In genomic region chrX:42087731-42088130, GRCm38 (mm10) we compare ENCODE assay signal across 13 mouse cellular contexts.
"Had no signal": no experiment of that assay in that cellular context is flagged by ENCODE, and none has a peak within 500 bp of the region (broad histone marks: within the 10 kb centered on the region; RNA-seq: fewer than 3 reads in every experiment).

No protein-coding gene starts in this region.

- H3K4me2 ChIP-seq: liver, embryonic 12.5 days; lung, embryonic 14.5 days; midbrain, embryonic 11.5 days; midbrain, embryonic 15.5 days; neural tube, embryonic 13.5 days had no signal

- H3K4me3 ChIP-seq: left cerebral cortex, adult 2 months; liver, embryonic 12.5 days; midbrain, embryonic 15.5 days; neural tube, embryonic 13.5 days had no signal

- H3K27me3 ChIP-seq: liver, embryonic 12.5 days; midbrain, embryonic 15.5 days; neural tube, embryonic 13.5 days had no signal

- H3K36me3 ChIP-seq: midbrain, embryonic 15.5 days; neural tube, embryonic 13.5 days had no signal

- H3K4me1 ChIP-seq: liver, embryonic 12.5 days; midbrain, embryonic 15.5 days; neural tube, embryonic 13.5 days had no signal

- H3K9me3 ChIP-seq: liver, embryonic 12.5 days; midbrain, embryonic 15.5 days; neural tube, embryonic 13.5 days had no signal

- DNase-seq: lung, embryonic 14.5 days; lung, postnatal 10 days; lung, postnatal 4 days; retina, postnatal 1 day; right cerebral cortex, postnatal 4 days; spleen, adult 18-20 months; thymus, adult 18-20 months; thymus, postnatal 14 days had no signal

- ATAC-seq: liver, embryonic 12.5 days; midbrain, embryonic 15.5 days had no signal

- H3K27ac ChIP-seq: left cerebral cortex, adult 2 months; liver, embryonic 12.5 days; midbrain, embryonic 15.5 days; neural tube, embryonic 13.5 days had no signal

- H3K9ac ChIP-seq: liver, embryonic 12.5 days; lung, embryonic 14.5 days; midbrain, embryonic 15.5 days; neural tube, embryonic 13.5 days had no signal
